Mouse (Mus musculus): ENCODE data around the gene Tmem88b.
A peak's percentile ranks its signal among the peaks of the same experiment; 100 is the strongest.

DNA sequence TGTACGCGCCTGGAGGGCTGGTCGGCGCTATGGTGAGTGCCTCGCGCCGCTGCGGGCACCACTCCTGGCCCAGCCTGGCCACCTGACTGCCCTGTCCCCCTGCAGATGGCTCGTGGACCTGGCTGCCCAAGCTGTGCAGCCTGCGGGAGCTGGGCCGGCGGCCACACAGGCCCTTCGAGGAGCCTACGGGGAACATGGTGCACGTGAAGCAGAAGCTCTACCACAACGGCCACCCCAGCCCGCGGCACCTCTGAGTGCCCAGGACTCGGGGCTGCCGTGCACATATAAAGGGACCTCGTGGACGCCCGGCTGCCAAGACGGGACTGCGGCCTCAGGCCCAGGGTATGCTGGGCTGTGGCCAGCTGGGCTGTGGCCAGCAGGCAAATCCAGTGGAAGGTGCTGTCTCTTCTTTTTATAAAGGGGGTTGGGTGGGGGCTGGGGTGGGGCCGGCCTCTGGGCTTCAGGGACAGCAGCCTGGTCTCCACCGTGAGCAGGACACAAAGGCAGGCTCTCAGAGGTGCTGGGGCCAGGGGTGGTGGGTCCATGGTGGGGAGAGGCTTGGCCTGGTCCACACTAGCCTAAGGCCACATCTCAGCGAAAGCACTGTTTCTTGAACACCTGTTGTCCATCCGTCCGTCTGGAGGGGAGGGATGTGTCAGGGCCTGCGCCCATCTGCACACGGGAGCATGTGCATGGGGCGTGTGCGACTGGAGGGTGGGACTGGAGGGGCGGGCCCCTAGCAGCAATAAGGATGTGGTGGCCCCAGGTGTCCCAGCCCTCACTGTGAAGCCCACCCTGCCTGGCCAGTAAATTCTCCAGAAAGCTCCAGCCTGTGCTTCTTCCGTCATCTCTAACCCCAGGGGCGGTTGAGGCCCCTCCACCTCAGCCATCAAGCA, 45.7 kb downstream of the Tmem88b start:
- TF ChIP-seq POLR2A (IDR thresholded peaks at IDR 0.05; ENCODE audit: extremely low read depth, insufficient read depth, low read length) (peak; percentile 25; the same call in 1 of the 2 replicates), CTCF (IDR thresholded peaks at IDR 0.05; ENCODE audit: extremely low read depth, insufficient read depth, low read length) (no peak)

Data from cortical plate, adult 2 months (tissue).